Comparison of ENCODE assay signal across 32 mouse cellular contexts in genomic region chr13:5757963-5758362, GRCm38 (mm10).
"Had no signal": no experiment of that assay in that cellular context is flagged by ENCODE, and none has a peak within 500 bp of the region (broad histone marks: within the 10 kb centered on the region; RNA-seq: fewer than 3 reads in every experiment).

No protein-coding gene starts in this region.

- H3K9ac ChIP-seq: limb, embryonic 12.5 days; limb, embryonic 13.5 days; limb, embryonic 15.5 days; liver, embryonic 12.5 days; liver, embryonic 13.5 days; liver, embryonic 14.5 days; liver, embryonic 15.5 days; liver, postnatal 0 days; lung, embryonic 14.5 days; lung, embryonic 15.5 days; midbrain, embryonic 12.5 days; midbrain, embryonic 13.5 days; midbrain, embryonic 15.5 days; neural tube, embryonic 12.5 days had no signal

- H3K27ac ChIP-seq: limb, embryonic 10.5 days; limb, embryonic 12.5 days; limb, embryonic 13.5 days; limb, embryonic 15.5 days; liver, embryonic 12.5 days; liver, embryonic 13.5 days; liver, embryonic 14.5 days; liver, embryonic 15.5 days; lung, embryonic 15.5 days; macrophage; midbrain, embryonic 10.5 days; midbrain, embryonic 12.5 days; midbrain, embryonic 13.5 days; midbrain, embryonic 15.5 days; neural tube, embryonic 12.5 days had no signal

- H3K27me3 ChIP-seq: limb, embryonic 12.5 days; limb, embryonic 13.5 days; limb, embryonic 15.5 days; liver, embryonic 12.5 days; liver, embryonic 13.5 days; liver, embryonic 15.5 days; lung, embryonic 15.5 days; megakaryocyte, embryonic 14.5 days; midbrain, embryonic 12.5 days; midbrain, embryonic 13.5 days; midbrain, embryonic 15.5 days; neural tube, embryonic 12.5 days had no signal

- H3K9me3 ChIP-seq: limb, embryonic 10.5 days; limb, embryonic 12.5 days; limb, embryonic 13.5 days; limb, embryonic 15.5 days; liver, embryonic 12.5 days; liver, embryonic 13.5 days; liver, embryonic 15.5 days; lung, embryonic 15.5 days; midbrain, embryonic 10.5 days; midbrain, embryonic 12.5 days; midbrain, embryonic 13.5 days; midbrain, embryonic 15.5 days; neural tube, embryonic 12.5 days had no signal

- ATAC-seq: liver, embryonic 12.5 days; liver, postnatal 0 days; lung, postnatal 0 days; midbrain, embryonic 13.5 days; midbrain, embryonic 15.5 days; midbrain, embryonic 16.5 days had no signal

- H3K36me3 ChIP-seq: limb, embryonic 10.5 days; limb, embryonic 12.5 days; limb, embryonic 13.5 days; limb, embryonic 15.5 days; liver, embryonic 12.5 days; liver, embryonic 13.5 days; liver, embryonic 15.5 days; lung, embryonic 15.5 days; midbrain, embryonic 10.5 days; midbrain, embryonic 12.5 days; midbrain, embryonic 13.5 days; midbrain, embryonic 15.5 days; neural tube, embryonic 12.5 days had no signal

- DNase-seq: left cerebral cortex, postnatal 4 days; liver; liver, embryonic 13.5 days; liver, postnatal 0 days; lung, adult 18-20 months; lung, adult 2 months; lung, embryonic 14.5 days; lung, postnatal 10 days; lung, postnatal 14 days; lung, postnatal 36 days; lung, postnatal 4 days; midbrain, embryonic 14.5 days had no signal

- H3K4me2 ChIP-seq: limb, embryonic 12.5 days; limb, embryonic 13.5 days; limb, embryonic 15.5 days; liver, embryonic 11.5 days; liver, embryonic 12.5 days; liver, embryonic 13.5 days; liver, embryonic 15.5 days; lung, embryonic 14.5 days; lung, embryonic 15.5 days; midbrain, embryonic 11.5 days; midbrain, embryonic 12.5 days; midbrain, embryonic 13.5 days; midbrain, embryonic 15.5 days; neural tube, embryonic 12.5 days had no signal

- H3K4me1 ChIP-seq: limb, embryonic 10.5 days; limb, embryonic 12.5 days; limb, embryonic 13.5 days; limb, embryonic 15.5 days; liver, embryonic 12.5 days; liver, embryonic 13.5 days; liver, embryonic 15.5 days; lung, embryonic 15.5 days; midbrain, embryonic 10.5 days; midbrain, embryonic 12.5 days; midbrain, embryonic 13.5 days; midbrain, embryonic 15.5 days; neural tube, embryonic 12.5 days had no signal

- H3K4me3 ChIP-seq: limb, embryonic 10.5 days; limb, embryonic 12.5 days; limb, embryonic 13.5 days; limb, embryonic 15.5 days; liver, embryonic 12.5 days; liver, embryonic 13.5 days; liver, embryonic 15.5 days; lung, embryonic 15.5 days; megakaryocyte, embryonic 14.5 days; midbrain, embryonic 10.5 days; midbrain, embryonic 12.5 days; midbrain, embryonic 13.5 days; midbrain, embryonic 15.5 days; myocyte; neural tube, embryonic 12.5 days had no signal
